Mouse (Mus musculus): Measurements from ENCODE around the gene Zfp84.

Zfp84 gene

DNA sequence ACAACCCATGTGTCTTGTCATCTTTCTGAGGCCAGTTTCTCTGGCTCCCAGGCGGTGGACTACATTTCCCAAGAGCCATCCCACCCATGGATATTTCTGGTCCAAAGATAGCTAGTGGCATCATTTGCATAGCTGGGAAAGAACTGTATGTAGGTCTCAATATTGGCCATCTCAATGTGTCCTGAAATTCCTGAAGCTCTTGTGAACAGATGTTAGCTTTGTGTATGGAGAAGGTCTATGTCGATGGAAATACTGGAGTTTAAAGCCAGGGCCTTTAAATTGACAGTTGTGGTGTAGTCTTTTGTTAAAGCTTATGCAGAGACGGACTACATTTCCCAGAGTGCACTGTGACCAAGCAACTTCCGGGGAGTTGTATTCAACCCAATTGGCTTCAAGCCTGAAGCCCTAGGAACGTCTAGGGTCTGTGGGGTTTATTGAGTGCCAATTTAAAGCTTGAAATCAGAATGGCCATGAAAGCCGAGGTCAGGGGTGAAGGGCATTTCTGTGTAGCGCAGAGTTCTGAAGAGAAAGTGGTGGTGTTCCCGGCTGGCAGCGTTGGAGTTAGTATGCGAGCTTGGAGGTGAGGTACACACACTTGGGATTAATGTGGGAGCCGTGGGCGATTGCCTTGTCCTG is 50.4 kb downstream of the Zfp84 start:
- peak; percentile 23 to 65 for DNase-seq

DNA sequence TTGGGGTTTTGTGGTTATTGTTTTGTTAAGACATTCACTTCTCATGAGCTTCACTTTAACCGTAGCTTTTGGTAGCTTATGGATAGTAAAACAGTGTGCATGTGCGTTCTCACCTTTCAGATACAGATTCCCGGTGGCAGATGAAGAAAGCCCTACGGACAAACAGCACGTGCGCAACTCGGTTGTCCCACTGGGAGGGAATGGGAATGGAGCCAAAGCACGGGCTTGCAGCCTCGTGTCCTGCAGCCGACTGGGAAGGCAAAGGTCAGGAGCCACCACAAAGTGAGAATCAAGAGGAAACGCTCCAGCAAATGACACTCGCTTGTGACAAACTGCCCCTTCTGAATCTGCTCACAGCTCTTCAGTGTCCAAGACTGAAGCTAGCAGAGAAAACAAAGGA is 59.6 kb downstream of the Zfp84 start:
- no peak for DNase-seq
